Mouse (Mus musculus): ENCODE data around the gene Batf. TPM values are rescaled to one million over a fixed set of nuclear protein-coding genes. Genes with fewer than 3 reads are reported as not detected.
A peak's percentile ranks its signal among the peaks of the same experiment; 100 is the strongest.
"Not testable (repeated sequence)": the region's sequence is repeated elsewhere in the genome, so short reads cannot be mapped to it uniquely, and the experiment has no call there.

The Batf gene
- polyA plus RNA-seq, 1 experiment from 2014 or later: 4.0 TPM

DNA sequence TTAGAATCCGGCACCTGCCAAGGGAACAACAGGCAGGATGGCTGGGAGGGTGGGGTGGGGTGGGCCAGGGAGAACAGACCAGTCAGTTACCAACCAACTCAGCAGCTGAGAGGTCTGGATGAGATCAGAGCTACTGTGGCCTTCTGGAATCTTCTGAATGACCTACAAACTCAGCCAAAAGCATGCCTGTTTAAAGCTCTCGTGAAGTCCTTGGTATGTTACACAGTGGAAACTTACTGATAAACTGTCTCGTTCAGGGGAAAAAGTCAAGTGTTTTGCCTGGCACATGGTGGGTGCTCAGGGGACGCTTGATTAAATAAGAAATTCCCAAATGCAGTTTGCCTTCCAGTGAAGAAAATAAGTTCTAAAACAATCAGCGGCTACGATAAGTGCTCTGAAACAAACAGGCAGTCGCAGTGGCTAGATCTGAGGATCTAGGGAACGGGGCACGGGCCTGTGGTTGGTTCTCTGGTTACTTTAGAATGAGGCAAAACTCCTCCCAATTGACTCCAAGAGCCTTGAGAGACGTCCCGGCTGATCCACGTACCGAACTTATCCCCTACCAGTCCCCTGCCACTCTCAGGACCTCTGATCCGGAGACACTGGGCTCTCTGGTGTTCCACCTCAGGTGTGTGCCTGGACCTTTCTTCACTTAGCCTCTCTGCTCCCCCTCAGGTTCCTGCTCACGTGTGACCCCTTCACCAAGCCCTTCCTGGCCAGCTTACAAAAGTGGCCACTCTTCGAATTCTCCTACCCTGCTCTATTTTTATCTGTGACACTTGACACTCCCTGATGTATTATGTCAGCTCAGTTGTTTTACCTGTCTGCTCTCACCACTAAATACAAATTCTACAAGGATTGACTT lies 1.8 kb upstream of the Batf start:
- Histone ChIP-seq H3K27ac (ENCODE audit: poor library complexity, severe bottlenecking) (peak overlapping the region; percentile 25; the same call in 1 of the 2 replicates), H3K4me1 (replicated peaks) (peaks cover 32% of the 10 kb centered on the region), H3K36me3 (no peaks in the 10 kb centered on the region), H3K27me3 (replicated peaks) (0 out of 2 replicates have a peak, but pooled peaks cover 3% of the 10 kb centered on the region), H3K9ac (no peak overlapping the region), H3K4me3 (no peak overlapping the region), H3K4me2 (no peak overlapping the region), H3K9me3 (replicated peaks) (peaks cover 5% of the 10 kb centered on the region; the same call in 1 of the 2 replicates)
- ATAC-seq (ENCODE audit: insufficient number of reproducible peaks, low FRiP score): no peak
- WGBS: 50% methylated on average over 16 of the region's 16 CpGs

DNA sequence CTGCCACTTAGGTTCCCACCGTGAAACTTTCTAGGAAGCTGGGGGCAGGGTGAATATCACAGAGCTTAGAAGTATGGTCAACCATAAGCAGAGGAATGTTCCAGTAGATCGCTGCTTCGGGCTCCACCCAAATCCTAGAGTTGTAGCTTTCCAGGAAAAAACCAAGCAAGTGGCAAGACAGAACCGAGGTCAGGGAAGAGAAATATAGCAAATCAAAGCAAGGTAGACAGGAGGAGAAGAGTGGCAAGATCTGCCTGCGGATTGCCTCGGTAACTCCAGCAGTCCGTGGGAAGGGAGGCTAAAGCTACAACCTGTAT lies 706 bp downstream of the Batf start:
- WGBS: 59% methylated on average over 7 of the region's 7 CpGs
- Histone ChIP-seq H3K9ac (peak overlapping the region; percentile 21; the same call in 1 of the 2 replicates), H3K4me3 (peak overlapping the region; percentile 33)

DNA sequence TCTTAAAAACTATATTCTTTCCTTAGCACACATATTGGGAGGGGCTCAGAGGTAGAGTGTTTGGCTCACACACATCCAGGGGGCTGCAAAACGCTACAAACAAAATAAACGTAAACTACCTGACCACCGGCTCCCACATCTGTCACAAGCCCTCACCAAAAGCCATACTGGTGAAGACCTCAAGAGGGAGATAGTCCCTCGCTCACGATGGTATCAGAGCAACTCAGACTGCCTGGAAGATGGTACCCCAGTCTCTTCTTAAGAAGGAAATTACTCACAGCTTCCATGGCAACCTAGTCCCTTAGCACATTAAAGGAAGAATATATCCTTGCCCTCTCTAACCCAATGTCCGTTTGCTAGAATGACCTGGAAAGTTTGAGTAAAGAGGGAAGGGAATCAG lies 1.4 kb downstream of the Batf start:
- H3K4me3 ChIP-seq: no peak overlapping the region
- WGBS: 54% methylated on average over 6 of the region's 6 CpGs
- H3K9ac ChIP-seq: no peak overlapping the region

More for the DNA sequence above, 706 bp downstream of the Batf start:
- Histone ChIP-seq H3K4me2 (peak overlapping the region; percentile 69), H3K36me3 (no peaks in the 10 kb centered on the region), H3K27ac (ENCODE audit: poor library complexity, severe bottlenecking) (no peak overlapping the region), H3K27me3 (replicated peaks) (0 out of 2 replicates have a peak, but pooled peaks cover 3% of the 10 kb centered on the region), H3K9me3 (replicated peaks) (peaks cover 2% of the 10 kb centered on the region; the same call in 1 of the 2 replicates), H3K4me1 (replicated peaks) (peaks cover 37% of the 10 kb centered on the region)
- no peak for ATAC-seq (ENCODE audit: insufficient number of reproducible peaks, low FRiP score)

DNA sequence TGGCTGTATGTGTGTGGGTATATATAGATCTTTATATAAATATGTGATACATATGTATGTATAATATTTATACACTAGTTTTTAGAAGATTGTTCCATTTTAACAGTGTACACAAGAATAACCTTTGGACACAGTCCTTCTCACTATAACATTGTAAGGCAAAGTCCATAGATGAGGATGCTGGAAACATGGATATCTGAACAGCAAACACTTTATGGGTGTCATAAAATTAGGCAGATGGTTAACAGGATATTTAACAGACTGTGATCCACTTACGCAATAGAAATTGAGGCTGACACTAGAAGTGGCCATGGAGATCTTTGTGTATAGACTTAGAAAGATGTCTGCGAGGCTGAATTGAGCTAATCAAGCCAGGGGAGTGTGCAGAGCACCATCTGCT lies 9.3 kb downstream of the Batf start:
- no peak for ATAC-seq (ENCODE audit: insufficient number of reproducible peaks, low FRiP score)
- no peak overlapping the region for H3K4me3 ChIP-seq
- 87% methylated on average over 2 of the region's 2 CpGs for WGBS
- no peaks in the 10 kb centered on the region for H3K9me3 ChIP-seq (replicated peaks)
- H3K27me3 ChIP-seq (replicated peaks): no peaks in the 10 kb centered on the region
- peaks cover 5% of the 10 kb centered on the region; the same call in 1 of the 2 replicates for H3K4me1 ChIP-seq (replicated peaks)
- no peak overlapping the region for H3K4me2 ChIP-seq
- H3K9ac ChIP-seq: no peak overlapping the region
- no peaks in the 10 kb centered on the region for H3K36me3 ChIP-seq
- no peak overlapping the region for H3K27ac ChIP-seq (ENCODE audit: poor library complexity, severe bottlenecking)

More for the DNA sequence above, 1.4 kb downstream of the Batf start:
- Histone ChIP-seq H3K27me3 (replicated peaks) (0 out of 2 replicates have a peak, but pooled peaks cover 3% of the 10 kb centered on the region), H3K9me3 (replicated peaks) (no peaks in the 10 kb centered on the region), H3K4me2 (no peak overlapping the region), H3K36me3 (no peaks in the 10 kb centered on the region), H3K27ac (ENCODE audit: poor library complexity, severe bottlenecking) (no peak overlapping the region), H3K4me1 (replicated peaks) (peaks cover 37% of the 10 kb centered on the region)
- no peak for ATAC-seq (ENCODE audit: insufficient number of reproducible peaks, low FRiP score)

DNA sequence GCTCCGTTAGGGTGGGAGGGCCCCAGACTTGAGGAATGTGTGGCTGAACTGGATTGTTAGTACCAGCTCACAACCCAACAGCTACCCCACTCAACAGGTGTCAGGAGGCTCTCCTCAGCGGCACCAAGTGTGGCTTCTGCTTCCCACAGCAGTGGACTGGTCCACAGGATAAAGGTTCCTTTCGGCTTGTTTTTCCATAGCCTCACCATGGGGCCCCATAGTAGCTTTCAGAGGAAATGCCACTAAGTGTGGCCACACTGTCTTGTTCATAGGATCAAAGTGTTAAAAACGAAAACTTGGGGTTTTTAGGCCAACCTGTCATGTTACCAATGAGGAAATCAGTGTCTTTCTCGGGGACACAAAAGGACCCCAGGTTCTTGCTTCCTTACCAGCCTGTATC lies 10.0 kb downstream of the Batf start:
- H3K9ac ChIP-seq: no peak overlapping the region
- 67% methylated on average over 5 of the region's 5 CpGs for WGBS
- ATAC-seq (ENCODE audit: insufficient number of reproducible peaks, low FRiP score): no peak

DNA sequence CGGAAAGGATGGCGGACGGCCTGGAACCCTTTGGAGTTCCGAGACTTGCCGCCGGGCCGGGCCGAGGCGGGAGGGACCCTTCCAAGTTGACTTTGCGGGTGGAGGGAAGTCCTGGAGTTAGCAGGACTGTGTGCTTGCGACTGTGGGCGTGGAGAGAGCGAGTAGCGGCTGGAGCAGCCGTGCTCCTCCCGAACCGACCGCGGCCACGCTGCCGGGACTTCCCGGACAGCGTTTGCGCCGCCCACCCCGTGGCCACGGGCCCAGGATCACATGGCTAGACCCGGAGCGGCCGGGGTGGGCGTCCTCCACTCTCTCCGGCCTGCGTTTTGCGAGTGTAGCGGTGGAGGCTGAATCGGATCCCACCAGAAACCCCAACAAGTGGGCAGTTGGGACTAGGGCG lies 11.7 kb downstream of the Batf start:
- H3K27me3 ChIP-seq (replicated peaks); H3K9me3 ChIP-seq (replicated peaks); H3K27ac ChIP-seq (ENCODE audit: poor library complexity, severe bottlenecking); H3K4me1 ChIP-seq (replicated peaks); H3K36me3 ChIP-seq; H3K9ac ChIP-seq: not testable (repeated sequence)
- Histone ChIP-seq H3K4me2 (peak overlapping the region; percentile 51), H3K4me3 (peak overlapping the region; percentile 33)
- WGBS: 24% methylated on average over 15 of the region's 37 CpGs
- peak; percentile 91 for ATAC-seq (ENCODE audit: insufficient number of reproducible peaks, low FRiP score)

More for the DNA sequence above, 10.0 kb downstream of the Batf start:
- Histone ChIP-seq H3K4me2 (no peak overlapping the region), H3K36me3 (no peaks in the 10 kb centered on the region), H3K4me1 (replicated peaks) (peaks cover 5% of the 10 kb centered on the region; the same call in 1 of the 2 replicates), H3K27me3 (replicated peaks) (no peaks in the 10 kb centered on the region), H3K4me3 (no peak overlapping the region), H3K27ac (ENCODE audit: poor library complexity, severe bottlenecking) (no peak overlapping the region), H3K9me3 (replicated peaks) (no peaks in the 10 kb centered on the region)

DNA sequence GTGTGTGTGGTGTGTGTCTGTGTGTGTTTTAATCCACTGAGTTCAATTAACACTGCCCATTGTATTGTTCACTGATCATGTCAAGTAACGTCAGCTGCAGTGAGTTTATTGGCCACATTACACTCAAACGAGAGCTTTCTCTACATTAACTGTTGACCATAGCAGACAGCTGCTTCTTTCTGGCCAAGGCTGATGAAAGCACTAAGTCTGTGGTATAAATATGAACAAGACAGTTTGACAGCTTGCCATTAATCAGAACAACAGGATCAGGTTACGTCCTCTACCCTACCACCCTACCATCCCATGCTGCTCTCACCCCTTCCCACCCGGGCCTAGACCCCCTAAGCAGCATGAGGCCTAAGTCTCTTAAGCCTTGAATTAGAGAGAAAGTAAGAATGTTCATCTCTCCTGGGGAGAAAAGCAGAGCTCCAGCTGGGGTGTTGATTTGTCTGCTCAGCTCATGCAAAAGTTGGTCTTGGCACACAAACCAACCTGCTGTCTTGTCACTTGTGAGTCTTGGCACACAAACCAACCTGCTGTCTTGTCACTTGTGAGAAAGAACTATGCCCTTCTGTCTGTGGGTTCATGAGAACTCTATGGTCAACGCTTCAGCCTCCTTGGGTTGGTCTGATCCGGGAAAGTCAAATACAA lies 13.8 kb downstream of the Batf start:
- H3K27me3 ChIP-seq (replicated peaks): no peaks in the 10 kb centered on the region
- H3K9me3 ChIP-seq (replicated peaks): no peaks in the 10 kb centered on the region
- H3K9ac ChIP-seq: no peak overlapping the region
- no peak for ATAC-seq (ENCODE audit: insufficient number of reproducible peaks, low FRiP score)
- H3K4me3 ChIP-seq: no peak overlapping the region
- 72% methylated on average over 6 of the region's 6 CpGs for WGBS
- no peak overlapping the region for H3K4me2 ChIP-seq
- H3K36me3 ChIP-seq: no peaks in the 10 kb centered on the region
- no peak overlapping the region for H3K27ac ChIP-seq (ENCODE audit: poor library complexity, severe bottlenecking)
- H3K4me1 ChIP-seq (replicated peaks): peaks cover 10% of the 10 kb centered on the region

DNA sequence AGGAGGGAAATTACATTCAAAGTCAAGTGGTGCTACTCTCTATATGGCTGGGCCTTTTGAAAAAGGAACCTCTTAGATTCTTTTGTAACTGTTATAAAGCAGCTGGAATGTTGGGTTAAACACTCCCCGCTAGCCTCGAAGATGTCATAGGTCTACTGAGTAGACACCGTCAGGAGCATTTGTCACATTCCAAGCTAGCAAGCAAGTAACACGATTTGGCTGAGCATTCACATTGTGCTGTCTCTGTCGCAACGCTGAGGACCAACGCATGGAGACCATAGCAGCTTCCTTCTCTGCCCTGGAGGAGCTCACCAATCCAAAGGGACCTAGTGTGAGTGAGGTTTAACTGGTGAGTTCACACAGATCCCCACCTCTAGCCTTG lies 14.4 kb downstream of the Batf start:
- Histone ChIP-seq H3K9me3 (replicated peaks) (no peaks in the 10 kb centered on the region), H3K36me3 (no peaks in the 10 kb centered on the region), H3K4me1 (replicated peaks) (peaks cover 14% of the 10 kb centered on the region), H3K27me3 (replicated peaks) (no peaks in the 10 kb centered on the region), H3K27ac (ENCODE audit: poor library complexity, severe bottlenecking) (no peak overlapping the region), H3K4me3 (no peak overlapping the region), H3K4me2 (no peak overlapping the region), H3K9ac (no peak overlapping the region)
- no peak for ATAC-seq (ENCODE audit: insufficient number of reproducible peaks, low FRiP score)
- 85% methylated on average over 7 of the region's 7 CpGs for WGBS

DNA sequence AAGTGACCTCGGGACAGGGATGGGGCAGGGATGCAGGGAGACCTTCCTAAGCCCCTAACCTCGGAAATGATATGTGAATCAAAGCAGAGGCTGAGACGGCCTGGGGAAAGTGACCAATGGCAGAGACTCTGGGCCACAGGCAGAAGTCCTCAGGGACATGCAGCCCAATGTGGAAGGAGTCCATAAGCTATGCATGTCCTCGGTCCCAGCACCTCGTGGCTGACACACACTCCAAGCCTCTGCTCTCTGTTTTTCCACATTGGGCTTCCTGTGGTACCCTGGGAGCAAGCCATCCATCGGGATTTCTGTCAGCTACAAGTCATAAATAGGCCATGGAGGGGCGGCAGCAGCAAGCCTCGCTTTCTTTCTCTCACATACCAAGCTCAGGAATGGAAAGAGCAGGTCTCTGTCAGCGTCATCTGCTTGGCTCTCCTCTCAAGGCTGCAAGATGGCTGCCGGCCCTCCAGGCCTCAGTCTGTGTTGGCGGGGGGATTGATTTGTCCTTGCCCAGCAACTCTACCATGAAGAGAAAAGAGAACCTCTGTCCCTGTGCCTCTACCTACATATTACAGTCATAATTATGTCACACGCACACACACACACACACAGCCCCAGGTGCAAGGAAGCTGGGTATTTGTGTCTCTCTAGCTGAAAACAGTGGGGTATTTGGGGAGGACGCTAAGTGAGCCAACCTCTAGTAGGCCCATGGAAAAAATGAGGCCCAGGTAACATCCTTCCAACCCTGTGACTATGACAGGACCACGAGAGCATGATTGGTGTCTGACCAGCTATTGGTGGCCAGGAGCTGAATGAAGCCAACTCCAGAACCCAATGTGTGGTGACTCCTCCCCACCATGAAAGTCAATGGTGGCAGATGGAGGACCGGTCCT lies 15.9 kb downstream of the Batf start:
- Histone ChIP-seq H3K27me3 (replicated peaks) (no peaks in the 10 kb centered on the region), H3K9ac (no peak overlapping the region), H3K36me3 (no peaks in the 10 kb centered on the region), H3K4me1 (replicated peaks) (peaks cover 18% of the 10 kb centered on the region), H3K4me3 (no peak overlapping the region), H3K4me2 (no peak overlapping the region), H3K27ac (ENCODE audit: poor library complexity, severe bottlenecking) (no peak overlapping the region), H3K9me3 (replicated peaks) (no peaks in the 10 kb centered on the region)
- 73% methylated on average over 15 of the region's 15 CpGs for WGBS
- ATAC-seq (ENCODE audit: insufficient number of reproducible peaks, low FRiP score): no peak

DNA sequence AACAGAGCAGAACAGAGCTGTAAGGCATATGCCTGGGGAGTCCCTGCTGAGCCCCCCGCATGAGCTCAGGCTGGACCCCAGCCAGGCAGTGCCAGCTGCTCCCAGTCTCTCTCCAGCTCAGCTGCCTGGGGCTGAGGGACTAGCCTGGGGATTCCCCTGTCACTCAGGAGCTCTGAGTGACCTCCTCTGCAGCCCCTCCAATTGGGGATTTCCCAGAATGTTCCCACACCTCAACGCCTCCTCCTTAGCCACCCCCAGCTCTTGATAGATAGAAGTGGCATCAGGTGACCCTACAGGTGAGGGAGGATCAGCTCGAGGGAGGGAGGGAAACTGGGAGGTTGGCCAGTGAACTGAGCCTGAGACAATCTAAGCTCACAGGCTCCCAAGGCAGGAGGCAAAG lies 17.0 kb downstream of the Batf start:
- Histone ChIP-seq H3K4me3 (no peak overlapping the region), H3K27me3 (replicated peaks) (no peaks in the 10 kb centered on the region), H3K4me2 (no peak overlapping the region), H3K9ac (no peak overlapping the region), H3K36me3 (no peaks in the 10 kb centered on the region), H3K9me3 (replicated peaks) (no peaks in the 10 kb centered on the region), H3K4me1 (replicated peaks) (peaks cover 18% of the 10 kb centered on the region), H3K27ac (ENCODE audit: poor library complexity, severe bottlenecking) (no peak overlapping the region)
- ATAC-seq (ENCODE audit: insufficient number of reproducible peaks, low FRiP score): no peak
- 62% methylated on average over 3 of the region's 3 CpGs for WGBS

DNA sequence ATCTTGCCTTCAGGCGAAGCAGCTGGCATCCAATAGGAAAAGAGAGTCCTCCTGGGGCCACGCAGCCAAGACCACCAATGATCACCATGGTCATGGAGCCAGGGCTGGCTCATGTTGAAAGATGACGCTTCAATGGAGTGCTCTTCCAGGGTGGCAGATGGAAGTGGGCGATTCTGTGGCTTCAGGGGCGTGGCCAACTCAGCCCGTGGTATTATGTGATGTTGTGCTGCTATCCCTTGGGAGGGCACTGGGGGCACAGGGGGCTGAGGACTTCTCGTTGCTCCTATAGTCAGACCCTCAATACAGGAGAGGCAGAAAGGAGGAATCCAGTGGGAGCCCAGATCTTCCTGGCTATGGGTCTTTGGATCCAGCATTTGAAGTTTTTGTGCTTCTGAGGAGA lies 18.1 kb downstream of the Batf start:
- no peaks in the 10 kb centered on the region for H3K9me3 ChIP-seq (replicated peaks)
- H3K4me1 ChIP-seq (replicated peaks): peaks cover 18% of the 10 kb centered on the region
- H3K4me3 ChIP-seq: no peak overlapping the region
- peak overlapping the region; percentile 68 for H3K27ac ChIP-seq (ENCODE audit: poor library complexity, severe bottlenecking)
- H3K4me2 ChIP-seq: no peak overlapping the region
- 68% methylated on average over 7 of the region's 7 CpGs for WGBS
- no peaks in the 10 kb centered on the region for H3K27me3 ChIP-seq (replicated peaks)
- H3K36me3 ChIP-seq: no peaks in the 10 kb centered on the region
- no peak overlapping the region for H3K9ac ChIP-seq
- ATAC-seq (ENCODE audit: insufficient number of reproducible peaks, low FRiP score): no peak

Data from heart, embryonic 12.5 days (tissue).